Mouse (Mus musculus): ENCODE results near the gene Clip1.

The Clip1 gene

DNA sequence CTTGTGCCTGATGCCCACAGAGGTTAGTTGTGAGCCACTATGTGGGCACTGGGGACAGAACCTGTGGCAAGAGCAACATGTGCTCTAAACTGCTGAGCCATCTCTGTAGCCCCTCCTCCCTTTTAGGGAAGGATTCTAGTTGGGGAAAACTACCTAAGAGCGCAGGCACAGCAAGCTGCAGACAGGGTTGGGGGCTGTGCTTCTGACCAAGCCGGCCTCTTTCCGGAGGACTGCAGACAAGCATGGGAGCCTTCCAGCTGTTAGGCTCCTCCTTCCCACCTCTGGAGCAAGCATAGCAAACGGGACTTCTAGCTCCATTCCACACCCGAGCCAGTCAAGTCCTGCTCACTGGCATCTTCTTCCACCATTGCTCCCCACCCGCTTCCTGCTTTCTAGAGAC is 85.1 kb downstream of the Clip1 start:
- DNase-seq, result no peak

GRCm38 (mm10) chr5:123593622-123594280 is 90.7 kb downstream of the Clip1 start:
- no peak for DNase-seq

DNA sequence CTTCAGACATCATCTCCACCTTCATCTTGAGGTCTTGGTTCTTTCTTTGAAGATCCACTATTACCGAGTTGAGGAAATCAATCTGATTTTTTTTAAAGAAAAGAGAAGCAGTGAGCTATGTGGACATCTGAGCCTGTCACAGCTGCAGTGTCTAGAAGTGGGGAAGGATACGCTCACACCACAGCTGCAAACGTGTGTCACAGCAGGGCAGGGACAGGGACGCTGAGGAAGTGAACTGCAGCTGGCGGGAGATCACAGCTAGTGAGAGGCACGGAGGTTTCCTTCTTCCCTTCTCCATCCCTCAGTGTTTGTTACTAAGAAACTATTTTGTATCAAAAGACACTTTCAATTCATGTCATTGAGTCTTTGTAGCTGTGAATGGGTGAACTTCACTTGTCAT is 104.4 kb downstream of the Clip1 start:
- DNase-seq, result no peak

DNA sequence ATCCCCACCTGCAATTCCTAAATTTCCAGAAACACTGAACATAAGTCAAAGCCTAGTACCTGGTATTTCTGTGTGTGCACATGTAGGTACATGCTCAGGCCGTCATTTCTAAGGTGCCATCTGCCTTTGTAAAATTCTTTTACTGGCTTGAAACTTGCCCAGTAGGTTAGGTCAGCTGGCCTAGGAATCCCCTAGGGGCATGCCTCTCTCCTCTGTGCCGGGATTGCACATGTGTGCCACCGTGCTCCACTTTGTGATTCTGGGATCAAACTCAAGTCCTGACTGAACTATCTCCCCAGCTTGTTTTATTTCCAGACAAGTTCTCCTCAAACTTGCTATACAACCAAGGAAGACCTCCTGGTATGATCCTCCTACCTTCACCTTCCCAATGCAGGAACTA is 107.7 kb downstream of the Clip1 start:
- DNase-seq, result no peak

GRCm38 (mm10) chr5:123573362-123573761 is 111.1 kb downstream of the Clip1 start:
- DNase-seq, result no peak

- DNase-seq, result peak; percentile 99
These were observed 111.8 kb downstream of the Clip1 start, which contains the start of gene Vps33a for GRCm38 (mm10) chr5:123572357-123573186. Gene Vps33a (minus strand): TSS chr5:123573038.

DNA sequence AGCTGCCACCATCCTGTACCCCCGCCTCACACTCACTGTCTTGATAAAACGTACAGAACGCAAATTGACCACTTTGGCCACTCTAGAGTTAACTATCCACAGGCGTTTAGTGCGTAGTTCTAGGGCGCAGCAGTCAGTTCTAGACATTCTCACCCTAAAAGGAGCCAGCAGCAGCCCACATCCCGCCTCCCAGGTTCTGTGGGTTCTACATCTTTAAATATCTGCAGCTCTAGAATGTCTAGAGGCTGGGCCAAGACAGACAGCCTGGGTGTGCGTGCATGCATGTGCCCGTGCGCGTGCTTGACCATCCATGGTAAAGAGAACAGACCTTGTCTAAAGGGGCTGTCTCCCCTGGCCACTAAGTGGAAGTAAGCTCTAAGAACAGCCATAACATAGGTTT is 123.3 kb downstream of the Clip1 start:
- no peak for DNase-seq

GRCm38 (mm10) chr5:123559588-123559987 is 124.8 kb downstream of the Clip1 start:
- no peak for DNase-seq

DNA sequence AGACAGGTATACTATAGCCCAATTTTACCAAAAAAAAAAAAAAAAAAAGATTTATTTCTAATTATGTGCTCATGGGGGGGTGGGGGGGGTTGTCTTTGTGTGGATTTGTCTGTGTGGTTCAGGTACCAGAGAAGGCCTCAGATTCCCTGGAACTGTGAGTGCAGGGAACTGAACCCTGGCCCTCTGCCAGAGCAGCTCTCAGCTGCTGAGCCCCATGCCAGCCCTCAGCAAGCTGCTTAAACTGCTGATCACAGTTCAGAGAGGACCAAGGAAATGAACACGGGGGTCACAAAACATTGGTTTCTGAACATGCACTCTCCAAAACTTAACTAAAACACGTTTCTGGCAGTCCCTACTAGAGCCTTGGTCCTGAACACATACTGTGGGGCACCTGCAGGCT is 128.0 kb downstream of the Clip1 start:
- peak; percentile 89 to 93 for DNase-seq

DNA sequence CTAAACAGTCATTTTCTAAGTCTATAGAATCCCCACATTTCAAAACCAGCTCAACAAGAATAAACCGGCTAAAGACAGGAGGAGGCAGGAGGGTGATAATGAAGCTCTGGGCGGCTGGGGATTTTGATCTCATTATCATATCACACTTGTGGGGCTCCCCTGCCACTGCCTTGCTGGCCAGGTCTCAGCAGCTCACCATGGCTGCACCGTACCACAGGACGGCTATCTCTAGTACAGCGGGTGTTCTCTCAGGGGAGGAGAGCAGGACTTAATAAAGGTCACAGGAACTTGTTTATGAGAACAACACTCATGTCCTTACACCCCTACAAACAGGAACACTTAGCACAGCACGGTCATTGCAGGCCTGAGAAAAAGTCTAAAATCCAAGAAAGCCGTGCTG is 128.7 kb downstream of the Clip1 start:
- DNase-seq, result no peak

DNA sequence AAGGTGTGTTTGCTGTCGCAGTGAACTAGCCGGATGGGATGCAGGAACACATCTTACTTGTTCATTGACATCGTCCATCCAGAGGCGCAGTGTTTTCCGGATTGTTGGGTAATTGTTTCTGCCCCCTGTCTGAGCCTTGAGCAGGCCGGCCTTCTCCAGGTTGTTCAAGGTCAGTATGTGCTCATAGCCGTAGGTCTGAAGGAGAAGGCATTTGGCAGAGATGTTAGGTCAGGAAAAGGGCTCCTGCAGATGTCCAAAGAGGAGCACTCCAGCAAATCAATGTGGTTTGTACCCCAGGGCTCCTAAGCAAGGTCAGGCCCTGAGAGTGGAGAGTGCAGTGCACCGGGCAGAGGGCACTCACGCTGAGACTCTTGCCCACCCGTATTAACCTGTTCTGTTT is 150.6 kb downstream of the Clip1 start:
- no peak for DNase-seq

DNA sequence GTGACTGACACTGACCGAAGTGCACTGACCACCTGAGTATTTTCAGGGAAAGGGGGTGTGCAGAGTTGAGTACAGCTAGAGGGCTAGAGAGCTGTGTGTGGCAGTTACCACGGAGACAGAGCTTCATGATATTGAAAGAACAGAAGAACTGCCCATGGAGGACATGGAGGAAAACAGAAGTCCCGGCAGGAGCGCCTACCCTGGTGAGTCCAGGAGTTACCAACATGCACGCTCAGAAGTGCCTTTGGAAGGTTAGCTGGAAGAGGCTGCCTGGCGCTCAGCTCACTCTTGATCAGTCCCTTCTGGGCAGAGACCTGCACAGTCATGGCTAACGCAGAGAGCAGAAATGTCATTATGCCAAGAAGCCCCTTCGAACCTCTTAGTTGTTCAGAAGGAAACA is 154.4 kb downstream of the Clip1 start:
- no peak for DNase-seq

DNA sequence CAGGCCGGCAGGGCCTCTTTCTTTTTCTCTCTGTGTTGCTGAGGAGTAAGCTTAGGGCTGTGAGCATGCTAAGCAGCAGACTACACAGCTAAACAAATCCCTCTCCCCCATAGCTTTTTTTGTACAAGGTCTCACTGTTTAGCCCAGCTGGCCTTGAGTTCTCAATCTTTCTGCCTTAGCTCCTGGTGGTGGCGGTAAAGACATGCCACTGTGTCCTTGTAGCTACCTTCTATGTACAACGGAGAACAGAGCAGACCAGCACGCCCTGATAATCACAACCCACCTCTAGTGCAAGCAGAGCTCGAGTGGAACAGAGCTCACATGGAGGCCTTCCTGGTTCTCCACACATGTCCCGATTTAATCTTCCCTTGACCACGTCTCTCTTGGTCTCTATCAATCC is 155.8 kb downstream of the Clip1 start:
- no peak for DNase-seq

Data from cerebellum, postnatal 10 days (tissue).